Mouse (Mus musculus) ovary, postnatal 36 days (tissue): ENCODE results near the gene Pxylp1.
A peak's percentile ranks its signal among the peaks of the same experiment; 100 is the strongest.
"Not testable (repeated sequence)": the region's sequence is repeated elsewhere in the genome, so short reads cannot be mapped to it uniquely, and the experiment has no call there.

Source experiments
- DNase-seq: peaks from one replicate; pipeline ENCODE4 v3.0.0; 2022; ENCODE audit warnings: low spot score, mixed read lengths

Pxylp1 gene

GRCm38 (mm10) chr9:96892546-96892945 is at the start of gene Pxylp1:
Gene Pxylp1 (minus strand): TSS chr9:96892669.
- DNase-seq: no peak

GRCm38 (mm10) chr9:96938887-96939286 is 46.4 kb upstream of the Pxylp1 start:
- DNase-seq: no peak

- DNase-seq: not testable (repeated sequence)
These were observed 44.0 kb upstream of the Pxylp1 start for GRCm38 (mm10) chr9:96936427-96936826.

- no peak for DNase-seq
These were observed 43.3 kb upstream of the Pxylp1 start for GRCm38 (mm10) chr9:96935556-96936300.

- no peak for DNase-seq
These were observed 42.3 kb upstream of the Pxylp1 start for GRCm38 (mm10) chr9:96934816-96935215.

GRCm38 (mm10) chr9:96932751-96933150 is 40.3 kb upstream of the Pxylp1 start:
- no peak for DNase-seq

- DNase-seq: no peak
These were observed 31.3 kb upstream of the Pxylp1 start for GRCm38 (mm10) chr9:96923577-96924316.

GRCm38 (mm10) chr9:96923119-96923518 is 30.6 kb upstream of the Pxylp1 start:
- no peak for DNase-seq

- peak; percentile 92 for DNase-seq
These were observed 24.4 kb upstream of the Pxylp1 start for GRCm38 (mm10) chr9:96916620-96917538.

GRCm38 (mm10) chr9:96916076-96916475 is 23.6 kb upstream of the Pxylp1 start:
- no peak for DNase-seq

GRCm38 (mm10) chr9:96914851-96915250 is 22.4 kb upstream of the Pxylp1 start:
- DNase-seq: no peak

GRCm38 (mm10) chr9:96914005-96914404 is 21.5 kb upstream of the Pxylp1 start:
- no peak for DNase-seq

GRCm38 (mm10) chr9:96909503-96909902 is 17.0 kb upstream of the Pxylp1 start:
- no peak for DNase-seq

GRCm38 (mm10) chr9:96908737-96909136 is 16.3 kb upstream of the Pxylp1 start:
- DNase-seq: no peak

- no peak for DNase-seq
These were observed 12.2 kb upstream of the Pxylp1 start for GRCm38 (mm10) chr9:96904360-96905355.

GRCm38 (mm10) chr9:96899717-96900116 is 7.2 kb upstream of the Pxylp1 start:
- no peak for DNase-seq

- DNase-seq: no peak
These were observed 6.5 kb upstream of the Pxylp1 start for GRCm38 (mm10) chr9:96899004-96899403.

GRCm38 (mm10) chr9:96896690-96897089 is 4.2 kb upstream of the Pxylp1 start:
- no peak for DNase-seq

GRCm38 (mm10) chr9:96893582-96893981 is 1.1 kb upstream of the Pxylp1 start:
- no peak for DNase-seq

GRCm38 (mm10) chr9:96891341-96892330 is 833 bp downstream of the Pxylp1 start:
- DNase-seq: no peak
